Mouse (Mus musculus) neural tube, embryonic 15.5 days (tissue): ENCODE measurements around the gene Dph1. TPM values are rescaled to one million over a fixed set of nuclear protein-coding genes. Genes with fewer than 3 reads are reported as not detected.
A peak's percentile ranks its signal among the peaks of the same experiment; 100 is the strongest.

Source experiments
- ATAC-seq: fragments of 200-750 bp; cut with Nextera tagmentation; 2 replicates; pipeline ENCODE4 v1.8.0; 2017; ENCODE audit warnings: mild to moderate bottlenecking, moderate TSS enrichment, moderate library complexity; ENCODE audit not compliant: low FRiP score
- H3K27ac ChIP-seq: fragments of 300-500 bp; sonication (generic); replicated peaks from 2 replicates; pipeline ENCODE4 v1.5.1; 2015; ENCODE audit warnings: mild to moderate bottlenecking, inconsistent platforms
- H3K27me3 ChIP-seq: fragments of 300-500 bp; sonication (generic); replicated peaks from 2 replicates; pipeline ENCODE4 v1.6.1; 2015; ENCODE audit warnings: inconsistent platforms
- H3K36me3 ChIP-seq: fragments of 300-500 bp; sonication (generic); 2 replicates; pipeline ENCODE4 v1.6.1; 2015; ENCODE audit warnings: inconsistent platforms
- H3K4me1 ChIP-seq: fragments of 300-500 bp; sonication (generic); 2 replicates; pipeline ENCODE4 v1.6.1; 2015; ENCODE audit warnings: inconsistent platforms
- H3K4me2 ChIP-seq: fragments of 300-500 bp; sonication (generic); 2 replicates; pipeline ENCODE4 v1.6.1; 2015; ENCODE audit warnings: inconsistent platforms, mild to moderate bottlenecking, moderate library complexity
- H3K4me3 ChIP-seq: fragments of 300-500 bp; sonication (generic); replicated peaks from 2 replicates; pipeline ENCODE4 v1.5.1; 2015; ENCODE audit warnings: mild to moderate bottlenecking, inconsistent platforms
- H3K9ac ChIP-seq: fragments of 300-500 bp; sonication (generic); replicated peaks from 2 replicates; pipeline ENCODE4 v1.6.1; 2015; ENCODE audit warnings: mild to moderate bottlenecking, inconsistent platforms
- H3K9me3 ChIP-seq: fragments of 300-500 bp; sonication (generic); replicated peaks from 2 replicates; pipeline ENCODE4 v1.6.1; 2016; ENCODE audit warnings: inconsistent platforms
- WGBS: fragments of 180-500 bp; shearing (Covaris S2); methylation state at CpG from one replicate; pipeline ENCODE4 v1.1.7; 2015; ENCODE audit warnings: mixed read lengths; 5-methylcytosine and 5-hydroxymethylcytosine counted together
- polyA plus RNA-seq: library from polyadenylated mRNA; unstranded; fragments of >200 nt; fragmentation: Nextera tagmentation; extraction: Ambion mirVana; gene quantifications from 2 replicates; pipeline ENCODE4 v1.2.1, GENCODE M21; 2015

Gene Dph1
- polyA plus RNA-seq, 1 experiment from 2014 or later, result 13.8 TPM

GRCm38 (mm10) chr11:75165441-75166192 is 25.4 kb downstream of the Dph1 start:
- H3K9me3 ChIP-seq, result no peaks in the 10 kb centered on the region
- peak overlapping the region; percentile 4; the same call in 1 of the 2 replicates for H3K9ac ChIP-seq
- ATAC-seq, result no peak
- no peak overlapping the region for H3K27ac ChIP-seq
- H3K4me3 ChIP-seq, result peak overlapping the region; percentile 53
- peak overlapping the region; percentile 99 for H3K4me2 ChIP-seq
- peaks cover 61% of the 10 kb centered on the region for H3K4me1 ChIP-seq
- peaks cover 17% of the 10 kb centered on the region for H3K36me3 ChIP-seq
- WGBS, result 4% methylated on average over 54 of the region's 54 CpGs
- peaks cover 68% of the 10 kb centered on the region for H3K27me3 ChIP-seq

GRCm38 (mm10) chr11:75164750-75165149 is 26.3 kb downstream of the Dph1 start:
- H3K4me2 ChIP-seq, result peak overlapping the region; percentile 99
- peaks cover 68% of the 10 kb centered on the region for H3K27me3 ChIP-seq
- H3K4me1 ChIP-seq, result peaks cover 52% of the 10 kb centered on the region
- WGBS, result 13% methylated on average over 15 of the region's 15 CpGs
- no peak overlapping the region for H3K27ac ChIP-seq
- peaks cover 19% of the 10 kb centered on the region for H3K36me3 ChIP-seq
- ATAC-seq, result no peak
- no peak overlapping the region for H3K9ac ChIP-seq
- H3K9me3 ChIP-seq, result no peaks in the 10 kb centered on the region
- peak overlapping the region; percentile 53 for H3K4me3 ChIP-seq

DNA sequence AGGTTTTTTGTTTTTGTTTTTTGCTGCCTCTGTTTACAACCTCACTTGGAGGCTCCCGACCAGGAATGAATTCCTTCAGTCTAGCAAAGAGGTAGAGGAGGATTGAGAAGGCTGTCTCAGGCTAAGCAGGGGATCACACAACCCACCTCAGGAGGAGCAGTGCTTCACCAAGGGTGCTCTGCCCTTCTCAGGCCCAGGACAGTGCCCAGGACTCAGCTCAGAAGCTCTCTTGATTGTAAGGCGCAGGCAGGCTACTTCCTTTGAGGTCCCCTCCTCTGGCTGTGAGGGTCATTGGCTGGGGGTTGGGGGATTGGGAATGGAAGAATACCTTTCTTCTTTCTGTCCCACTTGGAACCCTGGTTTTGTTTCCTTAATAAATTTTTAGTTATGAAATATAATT is 27.0 kb downstream of the Dph1 start:
- H3K36me3 ChIP-seq, result peaks cover 22% of the 10 kb centered on the region
- peaks cover 68% of the 10 kb centered on the region for H3K27me3 ChIP-seq
- no peak for ATAC-seq
- no peak overlapping the region for H3K4me3 ChIP-seq
- H3K4me1 ChIP-seq, result peaks cover 45% of the 10 kb centered on the region
- no peak overlapping the region for H3K4me2 ChIP-seq
- no peaks in the 10 kb centered on the region for H3K9me3 ChIP-seq
- WGBS, result 71% methylated on average over 2 of the region's 2 CpGs
- H3K9ac ChIP-seq, result no peak overlapping the region
- H3K27ac ChIP-seq, result no peak overlapping the region

- Histone ChIP-seq H3K4me2 (no peak overlapping the region), H3K4me1 (peaks cover 39% of the 10 kb centered on the region), H3K4me3 (no peak overlapping the region), H3K9me3 (no peaks in the 10 kb centered on the region), H3K36me3 (peaks cover 25% of the 10 kb centered on the region), H3K27me3 (peaks cover 63% of the 10 kb centered on the region), H3K27ac (no peak overlapping the region), H3K9ac (no peak overlapping the region)
- ATAC-seq, result no peak
- WGBS, result 95% methylated on average over 6 of the region's 6 CpGs
Observed at GRCm38 (mm10) chr11:75163379-75163778, 27.7 kb downstream of the Dph1 start.

DNA sequence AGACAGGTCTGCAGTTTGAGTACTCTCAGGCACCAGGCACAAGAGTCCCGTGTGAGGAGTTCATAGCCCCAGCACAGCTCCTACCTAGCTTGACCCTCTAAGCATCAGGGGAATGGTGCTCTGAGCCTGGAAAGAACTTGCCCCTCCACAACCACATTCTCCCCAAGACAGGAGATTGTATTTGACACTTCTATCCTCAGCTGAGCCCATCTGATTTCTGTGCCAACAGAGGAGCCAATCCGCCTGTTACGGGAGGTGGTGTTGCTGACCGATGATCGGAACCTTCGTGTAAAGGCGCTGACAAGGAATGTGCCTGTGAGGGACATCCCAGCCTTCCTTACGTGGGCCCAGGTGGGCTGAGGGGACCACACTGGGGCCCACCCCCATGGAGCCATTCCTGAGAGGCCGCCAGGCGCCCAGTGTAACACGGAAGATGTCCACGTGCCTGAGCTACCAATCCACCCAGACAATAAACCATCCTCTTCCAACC is 28.4 kb downstream of the Dph1 start:
- peaks cover 27% of the 10 kb centered on the region for H3K36me3 ChIP-seq
- no peak overlapping the region for H3K4me2 ChIP-seq
- ATAC-seq, result no peak
- WGBS, result 90% methylated on average over 12 of the region's 12 CpGs
- H3K4me3 ChIP-seq, result no peak overlapping the region
- H3K9ac ChIP-seq, result no peak overlapping the region
- peaks cover 57% of the 10 kb centered on the region for H3K27me3 ChIP-seq
- H3K27ac ChIP-seq, result no peak overlapping the region
- H3K4me1 ChIP-seq, result peaks cover 32% of the 10 kb centered on the region
- no peaks in the 10 kb centered on the region for H3K9me3 ChIP-seq

DNA sequence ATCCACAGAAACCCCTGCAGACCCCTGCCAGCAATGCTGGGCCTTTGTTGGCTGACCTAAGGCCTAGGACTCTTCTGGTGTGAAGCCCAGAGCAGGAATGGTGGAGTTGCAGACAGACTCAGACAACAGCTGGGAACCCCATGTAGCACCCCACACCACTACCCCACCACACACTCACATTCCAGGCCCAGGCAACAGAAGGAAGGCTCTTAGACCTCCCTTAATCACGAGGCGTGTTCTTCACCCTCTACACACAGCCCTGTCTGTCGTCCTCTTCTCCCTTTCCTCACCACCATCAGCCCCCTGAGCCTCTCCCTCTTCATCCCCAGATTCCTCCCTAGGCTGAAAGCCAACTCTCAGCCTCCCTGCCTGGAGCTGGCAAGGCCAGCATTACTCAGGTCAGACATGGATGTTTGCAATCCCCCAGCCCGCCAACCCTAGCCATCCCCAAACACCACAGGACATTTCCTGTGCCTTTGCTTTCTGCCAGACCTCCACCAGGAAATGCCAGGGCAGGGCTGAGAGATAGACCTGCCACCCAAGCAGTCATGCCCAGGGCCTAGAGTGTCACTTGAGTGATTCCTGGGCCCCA is 29.5 kb downstream of the Dph1 start:
- Histone ChIP-seq H3K27ac (no peak overlapping the region), H3K4me1 (peaks cover 21% of the 10 kb centered on the region), H3K27me3 (peaks cover 45% of the 10 kb centered on the region), H3K4me3 (no peak overlapping the region), H3K9ac (no peak overlapping the region), H3K36me3 (peaks cover 32% of the 10 kb centered on the region), H3K4me2 (no peak overlapping the region), H3K9me3 (no peaks in the 10 kb centered on the region)
- ATAC-seq, result no peak
- 76% methylated on average over 4 of the region's 4 CpGs for WGBS

GRCm38 (mm10) chr11:75160954-75161353 is 30.1 kb downstream of the Dph1 start:
- ATAC-seq, result no peak
- WGBS, result 89% methylated on average over 7 of the region's 7 CpGs
- H3K4me3 ChIP-seq, result no peak overlapping the region
- no peak overlapping the region for H3K27ac ChIP-seq
- peaks cover 32% of the 10 kb centered on the region for H3K36me3 ChIP-seq
- H3K4me1 ChIP-seq, result peaks cover 18% of the 10 kb centered on the region
- peaks cover 40% of the 10 kb centered on the region for H3K27me3 ChIP-seq
- no peak overlapping the region for H3K9ac ChIP-seq
- no peak overlapping the region for H3K4me2 ChIP-seq
- H3K9me3 ChIP-seq, result no peaks in the 10 kb centered on the region

DNA sequence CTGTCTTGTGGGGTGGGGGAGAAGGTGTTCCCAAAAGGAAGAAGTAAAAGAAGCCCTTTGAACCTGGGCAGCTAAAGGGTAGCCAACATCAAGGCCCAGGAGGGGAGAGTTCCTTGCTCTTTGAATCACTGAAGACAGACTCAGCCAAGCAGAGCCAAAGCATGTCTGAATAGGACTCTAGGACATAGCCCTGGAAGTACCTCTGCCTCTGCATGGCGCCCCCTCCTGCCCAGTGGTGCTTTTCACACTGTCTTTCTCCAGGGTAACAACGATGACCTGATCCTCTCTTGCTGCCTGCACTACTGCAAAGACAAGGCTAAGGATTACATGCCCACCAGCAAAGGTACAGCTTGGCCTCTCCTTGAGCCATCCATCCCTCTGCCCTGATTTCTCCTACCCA is 31.5 kb downstream of the Dph1 start:
- Histone ChIP-seq H3K9me3 (no peaks in the 10 kb centered on the region), H3K4me2 (no peak overlapping the region), H3K9ac (no peak overlapping the region), H3K36me3 (peaks cover 32% of the 10 kb centered on the region), H3K4me1 (peaks cover 7% of the 10 kb centered on the region; the same call in 1 of the 2 replicates), H3K27ac (no peak overlapping the region), H3K27me3 (peaks cover 26% of the 10 kb centered on the region), H3K4me3 (no peak overlapping the region)
- WGBS, result 53% methylated on average over 2 of the region's 2 CpGs
- no peak for ATAC-seq

- Histone ChIP-seq H3K9me3 (no peaks in the 10 kb centered on the region), H3K27ac (peak overlapping the region; percentile 33), H3K4me1 (0 out of 2 replicates have a peak, but pooled peaks cover 5% of the 10 kb centered on the region), H3K4me3 (no peak overlapping the region), H3K36me3 (peaks cover 30% of the 10 kb centered on the region), H3K4me2 (no peak overlapping the region), H3K27me3 (peaks cover 15% of the 10 kb centered on the region), H3K9ac (no peak overlapping the region)
- WGBS, result 88% methylated on average over 14 of the region's 14 CpGs
- no peak for ATAC-seq
Observed at GRCm38 (mm10) chr11:75158432-75158831, 32.6 kb downstream of the Dph1 start.

GRCm38 (mm10) chr11:75157901-75158300 is 33.1 kb downstream of the Dph1 start:
- Histone ChIP-seq H3K36me3 (peaks cover 25% of the 10 kb centered on the region), H3K27ac (peak overlapping the region; percentile 33; the same call in 1 of the 2 replicates), H3K4me2 (no peak overlapping the region), H3K9ac (no peak overlapping the region), H3K27me3 (peaks cover 9% of the 10 kb centered on the region), H3K4me1 (0 out of 2 replicates have a peak, but pooled peaks cover 5% of the 10 kb centered on the region), H3K9me3 (no peaks in the 10 kb centered on the region), H3K4me3 (no peak overlapping the region)
- WGBS, result 60% methylated on average over 2 of the region's 2 CpGs
- ATAC-seq, result no peak

DNA sequence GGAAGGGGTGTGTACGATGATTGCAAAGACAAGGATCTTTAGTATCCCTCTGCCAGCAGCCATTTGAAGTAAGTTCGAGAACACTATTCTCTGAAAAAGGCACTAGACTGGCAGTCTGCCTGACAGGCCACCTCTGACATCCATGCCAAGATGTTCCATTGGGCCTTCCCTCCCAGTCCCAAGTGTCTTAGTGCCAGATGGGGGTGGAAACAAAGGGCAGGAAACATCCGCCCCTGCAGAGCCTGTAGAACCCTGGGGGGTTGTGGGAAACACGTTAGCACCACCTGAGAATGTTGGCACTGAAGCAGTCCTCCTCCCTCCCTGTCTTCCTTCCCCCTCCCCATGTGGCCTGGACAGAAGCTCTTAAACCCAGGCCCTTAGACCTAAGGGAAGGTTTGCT is 34.0 kb downstream of the Dph1 start:
- Histone ChIP-seq H3K27me3 (peaks cover under 1% of the 10 kb centered on the region; the same call in 1 of the 2 replicates), H3K4me1 (0 out of 2 replicates have a peak, but pooled peaks cover 5% of the 10 kb centered on the region), H3K27ac (0 out of 2 replicates have a peak overlapping the region, but pooled peaks have one; percentile 28), H3K4me3 (no peak overlapping the region), H3K9me3 (no peaks in the 10 kb centered on the region), H3K4me2 (no peak overlapping the region), H3K9ac (no peak overlapping the region), H3K36me3 (peaks cover 20% of the 10 kb centered on the region)
- WGBS, result 41% methylated on average over 4 of the region's 4 CpGs
- no peak for ATAC-seq

GRCm38 (mm10) chr11:75156416-75156815 is 34.6 kb downstream of the Dph1 start:
- H3K36me3 ChIP-seq, result peaks cover 15% of the 10 kb centered on the region
- H3K9ac ChIP-seq, result no peak overlapping the region
- H3K9me3 ChIP-seq, result no peaks in the 10 kb centered on the region
- no peak overlapping the region for H3K4me3 ChIP-seq
- no peaks in the 10 kb centered on the region for H3K27me3 ChIP-seq
- no peak for ATAC-seq
- WGBS, result 71% methylated on average over 5 of the region's 5 CpGs
- no peak overlapping the region for H3K4me2 ChIP-seq
- 0 out of 2 replicates have a peak, but pooled peaks cover 5% of the 10 kb centered on the region for H3K4me1 ChIP-seq
- peak overlapping the region; percentile 23; the same call in 1 of the 2 replicates for H3K27ac ChIP-seq
